Mouse (Mus musculus) limb, embryonic 14.5 days (tissue): Measurements from ENCODE around the gene En2. TPM values are rescaled to one million over a fixed set of nuclear protein-coding genes. Genes with fewer than 3 reads are reported as not detected.
A peak's percentile ranks its signal among the peaks of the same experiment; 100 is the strongest.

Experiments used
- ATAC-seq: fragments of 200-750 bp; cut with Nextera tagmentation; 2 replicates; pipeline ENCODE4 v1.8.0; 2017; ENCODE audit warnings: low read depth, moderate number of reproducible peaks, moderate TSS enrichment; ENCODE audit not compliant: low FRiP score
- DNase-seq: peaks from one replicate; pipeline ENCODE4 v3.0.0-alpha.2; 2015; ENCODE audit warnings: low spot score
- H3K27ac ChIP-seq: fragments of 300-500 bp; sonication (generic); replicated peaks from 2 replicates; pipeline ENCODE4 v1.5.1; 2014; ENCODE audit warnings: low read depth, mild to moderate bottlenecking, low read length, moderate library complexity, mixed read lengths
- H3K27me3 ChIP-seq: fragments of 300-500 bp; sonication (generic); 2 replicates; pipeline ENCODE4 v1.6.1; 2014; ENCODE audit warnings: low read length, mixed read lengths; ENCODE audit not compliant: control insufficient read depth, insufficient read depth
- H3K36me3 ChIP-seq: fragments of 300-500 bp; sonication (generic); 2 replicates; pipeline ENCODE4 v1.6.1; 2014; ENCODE audit warnings: mild to moderate bottlenecking, low read length, moderate library complexity, mixed read lengths; ENCODE audit not compliant: control insufficient read depth, insufficient read depth
- H3K4me1 ChIP-seq: fragments of 300-500 bp; sonication (generic); 2 replicates; pipeline ENCODE4 v1.6.1; 2014; ENCODE audit warnings: antibody characterized with exemption, low read length, mixed read lengths; ENCODE audit not compliant: control insufficient read depth, insufficient read depth
- H3K4me2 ChIP-seq: fragments of 300-500 bp; sonication (generic); replicated peaks from 2 replicates; pipeline ENCODE4 v1.6.1; 2014; ENCODE audit warnings: low read depth, mild to moderate bottlenecking, low read length, moderate library complexity; ENCODE audit not compliant: severe bottlenecking
- H3K4me3 ChIP-seq: fragments of 300-500 bp; sonication (generic); replicated peaks from 2 replicates; pipeline ENCODE4 v1.5.1; 2014; ENCODE audit warnings: low read length
- H3K9ac ChIP-seq: fragments of 300-500 bp; sonication (generic); 2 replicates; pipeline ENCODE4 v1.6.1; 2014; ENCODE audit warnings: mild to moderate bottlenecking, low read depth, low read length, moderate library complexity; ENCODE audit not compliant: severe bottlenecking
- H3K9me3 ChIP-seq: fragments of 300-500 bp; sonication (generic); 2 replicates; pipeline ENCODE4 v1.6.1; 2016; ENCODE audit warnings: low read length; ENCODE audit not compliant: control insufficient read depth
- POLR2A ChIP-seq: fragments of 200-500 bp; IDR thresholded peaks from 2 replicates; pipeline ENCODE4 v1.8.0; 2012; ENCODE audit warnings: inconsistent platforms, mild to moderate bottlenecking, moderate library complexity, borderline replicate concordance; ENCODE audit not compliant: insufficient read depth, insufficient read length; ENCODE audit errors: extremely low read depth
- WGBS: fragments of 180-500 bp; shearing (Covaris S2); extraction: QIAGEN DNeasy Blood & Tissue Kit; methylation state at CpG from one replicate; pipeline ENCODE4 v1.1.7; 2014; 5-methylcytosine and 5-hydroxymethylcytosine counted together
- polyA plus RNA-seq, 2 experiments: library from polyadenylated mRNA; depleted of rRNA in 1 of 2; stranded (reverse) in 1 of 2; unstranded in 1 of 2; fragments of >200 nt; fragmentation: Nextera tagmentation in 1 of 2; extraction: Ambion mirVana in 1 of 2; gene quantifications; 2 replicates each; pipeline versions ENCODE4 v1.2.1 to v1.2.3; 2012 to 2014

Gene En2
- polyA plus RNA-seq, 2 experiments: 0.06 TPM; not detected in 1

GRCm38 (mm10) chr5:28122491-28123454 is 42.7 kb upstream of the En2 start:
- 2% methylated on average over 27 of the region's 27 CpGs for WGBS
- Histone ChIP-seq H3K4me2 (no peak overlapping the region), H3K9me3 (no peaks in the 10 kb centered on the region), H3K4me3 (no peak overlapping the region), H3K9ac (no peak overlapping the region), H3K27me3 (peaks cover 81% of the 10 kb centered on the region), H3K4me1 (no peaks in the 10 kb centered on the region), H3K36me3 (no peaks in the 10 kb centered on the region), H3K27ac (no peak overlapping the region)
- no peak for TF ChIP-seq POLR2A
- ATAC-seq (0 out of 2 replicates have a peak, but pooled peaks have one; percentile 58), DNase-seq (peak; percentile 81)

- no peak for DNase-seq
- WGBS: 2% methylated on average over 11 of the region's 11 CpGs
- no peak for TF ChIP-seq POLR2A
- Histone ChIP-seq H3K4me3 (no peak overlapping the region), H3K36me3 (no peaks in the 10 kb centered on the region), H3K9me3 (no peaks in the 10 kb centered on the region), H3K27ac (no peak overlapping the region), H3K4me1 (no peaks in the 10 kb centered on the region), H3K9ac (no peak overlapping the region), H3K4me2 (no peak overlapping the region), H3K27me3 (peaks cover 77% of the 10 kb centered on the region)
- no peak for ATAC-seq
Measured at GRCm38 (mm10) chr5:28123455-28123825, 42.1 kb upstream of the En2 start.

GRCm38 (mm10) chr5:28124321-28125230 is 40.9 kb upstream of the En2 start:
- Histone ChIP-seq H3K9ac (no peak overlapping the region), H3K36me3 (no peaks in the 10 kb centered on the region), H3K9me3 (no peaks in the 10 kb centered on the region), H3K4me2 (no peak overlapping the region), H3K4me3 (no peak overlapping the region), H3K27ac (no peak overlapping the region), H3K27me3 (peaks cover 71% of the 10 kb centered on the region), H3K4me1 (no peaks in the 10 kb centered on the region)
- DNase-seq: no peak
- TF ChIP-seq POLR2A: no peak
- ATAC-seq: no peak
- 3% methylated on average over 28 of the region's 28 CpGs for WGBS

- ATAC-seq: no peak
- peaks cover 35% of the 10 kb centered on the region for H3K27me3 ChIP-seq
- 42% methylated on average over 1 of the region's 1 CpGs for WGBS
- no peak overlapping the region for H3K4me3 ChIP-seq
- H3K4me1 ChIP-seq: no peaks in the 10 kb centered on the region
- no peak for DNase-seq
- no peaks in the 10 kb centered on the region for H3K36me3 ChIP-seq
- no peak overlapping the region for H3K27ac ChIP-seq
- H3K4me2 ChIP-seq: no peak overlapping the region
- no peak for TF ChIP-seq POLR2A
- H3K9ac ChIP-seq: no peak overlapping the region
- no peaks in the 10 kb centered on the region for H3K9me3 ChIP-seq
Measured at GRCm38 (mm10) chr5:28128851-28129250, 36.6 kb upstream of the En2 start.

- no peak overlapping the region for H3K4me3 ChIP-seq
- no peak overlapping the region for H3K9ac ChIP-seq
- 76% methylated on average over 5 of the region's 5 CpGs for WGBS
- no peaks in the 10 kb centered on the region for H3K36me3 ChIP-seq
- peaks cover 11% of the 10 kb centered on the region; the same call in 1 of the 2 replicates for H3K27me3 ChIP-seq
- TF ChIP-seq POLR2A: no peak
- H3K4me1 ChIP-seq: no peaks in the 10 kb centered on the region
- H3K4me2 ChIP-seq: no peak overlapping the region
- no peaks in the 10 kb centered on the region for H3K9me3 ChIP-seq
- no peak overlapping the region for H3K27ac ChIP-seq
- ATAC-seq (no peak), DNase-seq (no peak)
Measured at GRCm38 (mm10) chr5:28132231-28132630, 33.3 kb upstream of the En2 start.
